Mouse (Mus musculus) embryonic facial prominence, embryonic 14.5 days (tissue): ENCODE data around the gene Swi5. TPM values are rescaled to one million over a fixed set of nuclear protein-coding genes. Genes with fewer than 3 reads are reported as not detected.

Experiments used
- ATAC-seq: fragments of 200-750 bp; cut with Nextera tagmentation; 2 replicates; pipeline ENCODE4 v1.8.0; 2017; ENCODE audit warnings: low read depth, moderate number of reproducible peaks, moderate TSS enrichment
- DNase-seq: peaks from one replicate; pipeline ENCODE4 v3.0.0-alpha.2; 2015; ENCODE audit warnings: low spot score
- H3K27ac ChIP-seq: fragments of 300-500 bp; sonication (generic); replicated peaks from 2 replicates; pipeline ENCODE4 v1.5.1; 2014; ENCODE audit warnings: low read depth, mild to moderate bottlenecking, low read length, moderate library complexity
- H3K27me3 ChIP-seq: fragments of 300-500 bp; sonication (generic); replicated peaks from 2 replicates; pipeline ENCODE4 v1.6.1; 2014; ENCODE audit warnings: low read length; ENCODE audit not compliant: control insufficient read depth, insufficient read depth
- H3K36me3 ChIP-seq: fragments of 300-500 bp; sonication (generic); 2 replicates; pipeline ENCODE4 v1.6.1; 2014; ENCODE audit warnings: low read length, mixed read lengths; ENCODE audit not compliant: control insufficient read depth, insufficient read depth
- H3K4me1 ChIP-seq: fragments of 300-500 bp; sonication (generic); 2 replicates; pipeline ENCODE4 v1.6.1; 2014; ENCODE audit warnings: antibody characterized with exemption, low read length; ENCODE audit not compliant: control insufficient read depth, insufficient read depth
- H3K4me2 ChIP-seq: fragments of 300-500 bp; sonication (generic); 2 replicates; pipeline ENCODE4 v1.6.1; 2014; ENCODE audit warnings: low read depth, mild to moderate bottlenecking, low read length, moderate library complexity, mixed read lengths
- H3K4me3 ChIP-seq: fragments of 300-500 bp; sonication (generic); 2 replicates; pipeline ENCODE4 v1.5.1; 2014; ENCODE audit warnings: low read depth, mild to moderate bottlenecking, low read length
- H3K9ac ChIP-seq: fragments of 300-500 bp; sonication (generic); 2 replicates; pipeline ENCODE4 v1.6.1; 2014; ENCODE audit warnings: low read depth, mild to moderate bottlenecking, low read length, moderate library complexity, mixed read lengths
- H3K9me3 ChIP-seq: fragments of 300-500 bp; sonication (generic); 2 replicates; pipeline ENCODE4 v1.6.1; 2016; ENCODE audit warnings: low read length; ENCODE audit not compliant: control insufficient read depth
- WGBS: fragments of 180-500 bp; shearing (Covaris S2); extraction: QIAGEN DNeasy Blood & Tissue Kit; methylation state at CpG from one replicate; pipeline ENCODE4 v1.1.7; 2014; 5-methylcytosine and 5-hydroxymethylcytosine counted together
- polyA plus RNA-seq: library from polyadenylated mRNA; unstranded; fragments of >200 nt; fragmentation: Nextera tagmentation; extraction: Ambion mirVana; gene quantifications from 2 replicates; pipeline ENCODE4 v1.2.1, GENCODE M21; 2014

Swi5 gene
- polyA plus RNA-seq, 1 experiment from 2014 or later: 249 TPM

GRCm38 (mm10) chr2:32260635-32261034 lies 27.2 kb downstream of the Swi5 start:
- Histone ChIP-seq H3K36me3 (peaks cover 27% of the 10 kb centered on the region), H3K27ac (no peak overlapping the region), H3K9ac (no peak overlapping the region), H3K9me3 (no peaks in the 10 kb centered on the region), H3K4me2 (peak overlapping the region; percentile 72), H3K4me3 (no peak overlapping the region), H3K4me1 (peaks cover 10% of the 10 kb centered on the region), H3K27me3 (no peaks in the 10 kb centered on the region)
- peak; percentile 7 for DNase-seq
- whole genome bisulfite sequencing: 26% methylated on average over 4 of the region's 4 CpGs
- no peak for ATAC-seq

GRCm38 (mm10) chr2:32259657-32260417 lies 28.0 kb downstream of the Swi5 start, which contains the start of gene Uck1:
TSS of gene Uck1 (minus strand) at chr2:32260159.
- Histone ChIP-seq H3K4me3 (peak within 1 kb of the TSS; percentile 86), H3K4me1 (peaks cover 10% of the 10 kb centered on the region), H3K9me3 (no peaks in the 10 kb centered on the region), H3K9ac (peak within 1 kb of the TSS; percentile 85), H3K36me3 (peaks cover 27% of the 10 kb centered on the region), H3K27me3 (no peaks in the 10 kb centered on the region), H3K27ac (peak within 1 kb of the TSS; percentile 63; the same call in 1 of the 2 replicates), H3K4me2 (peak within 1 kb of the TSS; percentile 72)
- ATAC-seq (peak; percentile 94), DNase-seq (peak; percentile 93)
- WGBS: 3% methylated on average over 24 of the region's 59 CpGs

- DNase-seq: no peak
- 46% methylated on average over 6 of the region's 6 CpGs for WGBS
- Histone ChIP-seq H3K9me3 (no peaks in the 10 kb centered on the region), H3K4me2 (peak overlapping the region; percentile 72), H3K4me1 (peaks cover 10% of the 10 kb centered on the region), H3K27me3 (no peaks in the 10 kb centered on the region), H3K27ac (no peak overlapping the region), H3K9ac (peak overlapping the region; percentile 85), H3K4me3 (peak overlapping the region; percentile 86), H3K36me3 (peaks cover 33% of the 10 kb centered on the region)
- no peak for ATAC-seq
Observed at GRCm38 (mm10) chr2:32258887-32259533, 28.9 kb downstream of the Swi5 start.

- no peak overlapping the region for H3K9ac ChIP-seq
- no peak overlapping the region for H3K4me2 ChIP-seq
- peaks cover 61% of the 10 kb centered on the region for H3K36me3 ChIP-seq
- DNase-seq (no peak), ATAC-seq (no peak)
- no peaks in the 10 kb centered on the region for H3K9me3 ChIP-seq
- H3K27ac ChIP-seq: no peak overlapping the region
- no peaks in the 10 kb centered on the region for H3K27me3 ChIP-seq
- peaks cover 10% of the 10 kb centered on the region for H3K4me1 ChIP-seq
- WGBS: 92% methylated on average over 11 of the region's 11 CpGs
- no peak overlapping the region for H3K4me3 ChIP-seq
Observed at GRCm38 (mm10) chr2:32256273-32256672, 31.6 kb downstream of the Swi5 start.

GRCm38 (mm10) chr2:32254563-32254962 lies 33.3 kb downstream of the Swi5 start:
- Histone ChIP-seq H3K27me3 (no peaks in the 10 kb centered on the region), H3K36me3 (peaks cover 73% of the 10 kb centered on the region), H3K4me1 (peaks cover 7% of the 10 kb centered on the region; the same call in 1 of the 2 replicates), H3K4me2 (no peak overlapping the region), H3K9ac (no peak overlapping the region), H3K9me3 (no peaks in the 10 kb centered on the region), H3K27ac (no peak overlapping the region), H3K4me3 (no peak overlapping the region)
- ATAC-seq (no peak), DNase-seq (no peak)
- 85% methylated on average over 5 of the region's 5 CpGs for WGBS

- H3K9me3 ChIP-seq: no peaks in the 10 kb centered on the region
- H3K4me3 ChIP-seq: no peak overlapping the region
- no peaks in the 10 kb centered on the region for H3K27me3 ChIP-seq
- ATAC-seq: no peak
- H3K4me2 ChIP-seq: no peak overlapping the region
- DNase-seq: no peak
- no peak overlapping the region for H3K27ac ChIP-seq
- 100% methylated on average over 1 of the region's 1 CpGs for WGBS
- no peak overlapping the region for H3K9ac ChIP-seq
- H3K36me3 ChIP-seq: peaks cover 83% of the 10 kb centered on the region
- no peaks in the 10 kb centered on the region for H3K4me1 ChIP-seq
Observed at GRCm38 (mm10) chr2:32253352-32253751, 34.5 kb downstream of the Swi5 start.

- no peak overlapping the region for H3K27ac ChIP-seq
- H3K27me3 ChIP-seq: no peaks in the 10 kb centered on the region
Observed at GRCm38 (mm10) chr2:32252658-32253057, 35.2 kb downstream of the Swi5 start.

GRCm38 (mm10) chr2:32251791-32252527 lies 35.9 kb downstream of the Swi5 start:
- H3K4me2 ChIP-seq: no peak overlapping the region
- peaks cover 80% of the 10 kb centered on the region for H3K36me3 ChIP-seq
- H3K4me3 ChIP-seq: no peak overlapping the region
- no peak for ATAC-seq
- no peak overlapping the region for H3K27ac ChIP-seq
- H3K9me3 ChIP-seq: no peaks in the 10 kb centered on the region
- DNase-seq: no peak
- H3K9ac ChIP-seq: no peak overlapping the region
- no peaks in the 10 kb centered on the region for H3K27me3 ChIP-seq
- no peaks in the 10 kb centered on the region for H3K4me1 ChIP-seq
- 83% methylated on average over 12 of the region's 12 CpGs for WGBS

More at GRCm38 (mm10) chr2:32252658-32253057, 35.2 kb downstream of the Swi5 start:
- no peaks in the 10 kb centered on the region for H3K4me1 ChIP-seq
- H3K4me2 ChIP-seq: no peak overlapping the region
- DNase-seq (no peak), ATAC-seq (no peak)
- WGBS: 87% methylated on average over 5 of the region's 5 CpGs
- peaks cover 80% of the 10 kb centered on the region for H3K36me3 ChIP-seq
- H3K9ac ChIP-seq: no peak overlapping the region
- H3K9me3 ChIP-seq: no peaks in the 10 kb centered on the region
- no peak overlapping the region for H3K4me3 ChIP-seq
